Mouse (Mus musculus) E14TG2a.4 (cell line): ENCODE measurements around the gene Drosha.
"Not testable (repeated sequence)": the region's sequence is repeated elsewhere in the genome, so short reads cannot be mapped to it uniquely, and the experiment has no call there.

Experiments used
- H3K27me3 ChIP-seq: 2 replicates; pipeline ENCODE4 v1.6.1; 2014; ENCODE audit warnings: low read length, control low read depth; ENCODE audit not compliant: insufficient read depth
- H3K36me3 ChIP-seq: 2 replicates; pipeline ENCODE4 v1.6.1; 2014; ENCODE audit warnings: low read length, control low read depth; ENCODE audit not compliant: insufficient read depth
- H3K4me1 ChIP-seq: replicated peaks from 2 replicates; pipeline ENCODE4 v1.6.1; 2014; ENCODE audit warnings: low read depth, low read length, control low read depth
- H3K4me3 ChIP-seq: replicated peaks from 2 replicates; pipeline ENCODE4 v1.5.1; 2014; ENCODE audit warnings: mild to moderate bottlenecking, low read length
- H3K9me3 ChIP-seq: 2 replicates; pipeline ENCODE4 v1.6.1; 2014; ENCODE audit warnings: low read length, control low read depth
- CTCF ChIP-seq: conservative IDR thresholded peaks from 2 replicates; pipeline ENCODE4 v1.5.1; 2014; ENCODE audit warnings: low read length
- NANOG ChIP-seq: IDR thresholded peaks from 2 replicates; pipeline ENCODE4 v1.6.1; 2014; ENCODE audit warnings: borderline replicate concordance, low read length, mixed read lengths
- POU5F1 ChIP-seq: IDR thresholded peaks from 2 replicates; pipeline ENCODE4 v1.6.1; 2014; ENCODE audit warnings: low read length, borderline replicate concordance

The Drosha gene

DNA sequence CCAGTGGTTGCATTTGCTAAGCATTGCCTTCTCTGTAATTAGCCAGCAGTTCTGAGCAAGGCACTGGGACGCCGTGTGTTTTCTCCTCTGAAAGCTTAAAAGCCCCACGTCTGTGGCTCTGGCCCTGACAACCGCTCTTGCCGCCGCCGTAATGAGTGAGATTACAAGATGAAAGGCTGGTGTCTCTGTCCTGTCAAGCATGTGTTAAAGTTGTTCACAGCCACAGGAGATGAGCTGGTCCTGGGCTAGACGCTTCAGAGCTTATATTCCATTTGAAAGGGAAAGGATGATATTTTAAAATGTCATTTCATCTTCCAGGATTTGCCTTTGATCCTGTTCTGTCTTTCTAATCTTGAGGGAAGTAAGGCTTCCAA is 76.6 kb downstream of the Drosha start:
- TF ChIP-seq NANOG (no peak), POU5F1 (no peak), CTCF (no peak)
- H3K36me3 ChIP-seq = peaks cover 86% of the 10 kb centered on the region
- H3K4me3 ChIP-seq = no peak overlapping the region
- peaks cover 46% of the 10 kb centered on the region for H3K4me1 ChIP-seq
- no peaks in the 10 kb centered on the region for H3K27me3 ChIP-seq
- no peaks in the 10 kb centered on the region for H3K9me3 ChIP-seq

DNA sequence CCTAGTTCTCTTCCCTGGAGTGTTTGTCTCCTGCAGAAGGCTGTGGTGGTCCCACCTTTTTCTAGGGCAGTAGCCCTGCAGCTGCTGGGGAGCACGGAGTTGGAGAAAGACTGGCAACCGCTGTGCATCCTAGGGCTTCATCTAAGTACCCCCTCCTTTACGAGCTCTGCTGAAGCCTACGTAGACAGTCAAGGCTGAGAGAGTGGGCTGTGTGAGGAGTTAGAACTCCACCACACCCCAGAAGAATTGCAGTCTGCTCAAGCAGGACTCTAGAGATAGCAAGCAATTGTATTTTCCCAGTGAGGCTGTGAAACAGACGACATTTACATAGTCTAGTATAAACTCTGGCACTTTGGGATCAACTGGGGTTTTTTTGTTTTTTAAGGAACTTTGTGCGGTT is 79.8 kb downstream of the Drosha start:
- Histone ChIP-seq H3K9me3 (no peaks in the 10 kb centered on the region), H3K4me3 (no peak overlapping the region), H3K36me3 (peaks cover 92% of the 10 kb centered on the region), H3K4me1 (peaks cover 25% of the 10 kb centered on the region), H3K27me3 (no peaks in the 10 kb centered on the region)
- TF ChIP-seq NANOG (no peak), POU5F1 (no peak), CTCF (no peak)

DNA sequence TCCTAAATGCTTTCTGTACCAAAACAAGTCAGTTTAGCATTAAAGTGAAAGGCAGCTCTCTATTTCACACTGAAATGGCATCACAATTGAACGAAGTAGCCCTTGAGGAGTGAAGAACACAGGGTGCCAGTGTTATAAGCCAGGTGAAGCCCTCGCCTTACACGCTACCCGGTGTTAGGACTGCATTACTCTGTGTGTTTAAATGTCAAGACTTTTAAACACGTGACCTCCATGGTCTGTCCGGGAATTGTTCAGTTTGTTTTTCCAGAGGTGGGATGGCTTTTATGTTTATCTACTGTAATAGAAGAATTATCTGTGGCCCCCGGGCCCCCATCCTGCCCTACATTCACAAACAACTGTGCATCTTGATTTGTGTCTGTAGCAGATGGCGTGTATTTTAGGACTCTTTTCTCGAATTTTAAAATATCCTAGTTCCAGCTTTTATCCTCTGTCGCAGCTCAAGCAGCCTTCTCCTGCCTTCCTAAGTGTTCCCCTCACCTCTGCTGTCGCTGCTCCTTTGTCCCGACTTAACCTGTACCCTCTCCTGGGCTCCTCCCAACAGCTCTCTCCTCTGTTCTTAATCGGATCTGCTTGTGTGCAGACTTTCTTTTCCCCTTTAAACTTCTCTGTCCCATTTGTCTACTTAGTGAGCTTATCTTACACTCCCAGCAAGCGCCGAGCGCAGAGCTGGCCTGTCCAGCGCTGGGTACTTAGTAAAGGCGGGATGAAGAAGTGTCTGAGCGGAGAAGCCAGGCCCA is 83.5 kb downstream of the Drosha start:
- Histone ChIP-seq H3K4me3 (no peak overlapping the region), H3K27me3 (no peaks in the 10 kb centered on the region), H3K36me3 (peaks cover 89% of the 10 kb centered on the region), H3K9me3 (no peaks in the 10 kb centered on the region), H3K4me1 (peaks cover 20% of the 10 kb centered on the region)
- TF ChIP-seq POU5F1 = no peak
- TF ChIP-seq NANOG = no peak
- no peak for TF ChIP-seq CTCF

DNA sequence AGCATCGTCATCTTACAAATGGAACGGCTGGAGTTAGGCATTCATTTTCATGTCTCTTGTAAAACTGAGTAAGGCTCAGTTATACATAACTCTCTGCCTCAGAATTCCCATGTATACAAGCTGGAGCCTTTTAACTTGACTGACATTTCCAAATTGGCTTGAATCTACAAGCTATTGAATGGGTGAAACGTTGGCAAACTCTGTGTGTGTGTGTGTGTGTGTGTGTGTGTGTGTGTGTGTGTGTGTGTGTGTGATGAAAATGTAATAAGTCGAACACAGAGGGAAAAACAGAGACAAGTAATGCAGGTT is 84.1 kb downstream of the Drosha start:
- peaks cover 20% of the 10 kb centered on the region for H3K4me1 ChIP-seq
- no peaks in the 10 kb centered on the region for H3K9me3 ChIP-seq
- no peaks in the 10 kb centered on the region for H3K27me3 ChIP-seq
- H3K36me3 ChIP-seq = peaks cover 89% of the 10 kb centered on the region
- no peak overlapping the region for H3K4me3 ChIP-seq
- TF ChIP-seq POU5F1 (no peak), CTCF (no peak), NANOG (no peak)

DNA sequence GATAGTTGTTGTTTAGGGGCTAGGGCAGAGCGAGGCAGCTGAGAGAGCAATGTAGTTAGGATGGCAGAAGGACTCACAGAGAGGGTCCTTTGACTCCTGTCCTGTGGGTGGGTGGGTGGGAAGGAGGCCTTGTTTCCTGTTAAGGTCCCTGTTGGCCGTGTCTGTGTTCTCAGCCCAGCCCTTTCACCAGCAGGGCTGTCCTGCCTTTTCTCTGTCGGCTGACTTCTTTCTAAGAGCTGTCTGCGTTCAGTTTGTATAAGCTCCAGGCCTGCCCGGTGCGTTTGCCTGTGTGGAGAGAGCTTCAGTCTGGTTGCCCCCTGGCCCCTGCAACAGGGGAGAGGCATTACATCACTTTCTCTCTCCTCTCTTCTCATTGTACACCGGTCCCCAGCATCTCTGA is 84.6 kb downstream of the Drosha start:
- Histone ChIP-seq H3K36me3 (peaks cover 89% of the 10 kb centered on the region), H3K4me1 (peaks cover 25% of the 10 kb centered on the region), H3K4me3 (no peak overlapping the region), H3K27me3 (no peaks in the 10 kb centered on the region), H3K9me3 (no peaks in the 10 kb centered on the region)
- TF ChIP-seq POU5F1 (no peak), NANOG (no peak)

DNA sequence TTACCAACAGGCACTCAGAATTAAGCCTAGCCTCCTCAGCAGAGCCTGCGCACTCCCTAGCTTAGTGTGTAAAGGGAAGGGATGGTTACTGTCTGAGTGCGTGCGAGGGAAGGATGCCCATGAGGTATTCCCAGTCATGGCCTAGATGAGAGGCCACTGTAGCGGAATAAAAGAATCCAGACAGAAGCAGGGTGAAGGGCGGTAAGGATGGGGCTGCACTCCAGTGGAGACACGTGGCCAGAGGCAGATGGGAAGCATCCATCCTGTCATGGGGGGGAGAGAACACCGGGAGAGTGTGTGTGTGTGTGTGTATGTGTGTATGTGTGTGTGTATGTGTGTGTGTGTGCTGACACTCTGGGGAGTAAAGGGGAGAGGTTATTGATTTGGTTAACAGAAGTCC is 86.5 kb downstream of the Drosha start:
- peaks cover 91% of the 10 kb centered on the region for H3K36me3 ChIP-seq
- no peaks in the 10 kb centered on the region for H3K9me3 ChIP-seq
- peaks cover 38% of the 10 kb centered on the region for H3K4me1 ChIP-seq
- TF ChIP-seq CTCF (no peak), POU5F1 (no peak), NANOG (no peak)
- H3K27me3 ChIP-seq = no peaks in the 10 kb centered on the region
- H3K4me3 ChIP-seq = no peak overlapping the region

DNA sequence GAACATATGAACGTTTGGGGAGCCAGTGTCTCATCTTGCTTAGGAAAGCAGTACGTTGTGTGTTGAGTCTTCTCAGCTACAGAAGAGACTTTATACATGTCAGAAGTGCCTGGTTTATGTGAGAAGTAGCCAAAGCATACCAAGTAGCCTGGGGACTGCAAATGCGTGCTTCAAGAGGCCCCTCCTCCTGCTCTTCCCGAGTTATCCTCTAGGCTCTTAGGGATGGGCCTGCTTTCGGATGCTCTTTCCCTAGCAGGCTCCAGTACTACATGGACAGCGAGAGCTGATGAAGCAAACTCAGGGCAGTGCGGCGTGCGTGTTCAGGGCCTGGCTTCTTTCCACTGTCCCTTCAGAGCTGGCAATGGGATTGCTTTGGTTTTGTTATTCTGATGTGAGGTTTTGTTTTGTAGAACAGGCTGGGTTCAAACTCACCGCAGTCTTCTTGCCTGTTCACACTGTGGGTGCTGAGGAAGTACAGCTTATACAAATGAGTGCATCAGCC is 91.8 kb downstream of the Drosha start:
- no peak for TF ChIP-seq NANOG
- no peak for TF ChIP-seq CTCF
- peak; percentile 41; the same call in 1 of the 2 replicates for TF ChIP-seq POU5F1
- Histone ChIP-seq H3K9me3 (no peaks in the 10 kb centered on the region), H3K27me3 (no peaks in the 10 kb centered on the region), H3K4me1 (peaks cover 56% of the 10 kb centered on the region), H3K36me3 (peaks cover 94% of the 10 kb centered on the region), H3K4me3 (no peak overlapping the region)

DNA sequence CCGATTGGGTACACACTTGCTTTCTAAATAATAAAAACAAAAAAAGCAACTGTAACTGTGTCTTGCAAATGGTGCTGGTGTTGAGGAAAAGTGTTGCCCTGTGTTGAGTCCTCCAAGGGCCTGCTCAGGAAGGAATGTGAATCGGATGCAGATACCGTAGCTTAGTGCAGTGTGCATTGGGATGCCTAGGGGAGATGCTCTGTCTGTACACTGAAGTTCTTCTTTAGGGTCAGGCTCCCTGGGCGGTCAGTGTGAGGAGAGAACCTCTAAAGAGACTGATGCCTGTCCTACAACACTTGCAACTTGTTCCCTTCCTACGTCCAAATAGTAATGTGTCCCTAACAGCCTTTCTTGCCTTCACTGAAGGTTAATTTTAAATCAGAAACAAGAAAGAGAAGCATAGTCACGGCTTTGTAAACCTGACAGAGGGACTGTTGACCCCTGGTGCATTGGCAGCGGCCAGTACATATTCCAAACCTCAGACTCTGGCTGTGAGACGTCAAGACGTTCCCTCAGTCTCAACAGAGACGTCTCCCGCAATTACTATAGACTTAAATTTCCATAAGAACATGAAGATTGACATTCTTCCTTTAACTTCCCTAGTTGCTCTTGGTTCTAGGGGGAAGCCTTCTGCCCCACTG is 94.8 kb downstream of the Drosha start:
- Histone ChIP-seq H3K36me3 (peaks cover 97% of the 10 kb centered on the region), H3K4me3 (0 out of 2 replicates have a peak overlapping the region, but pooled peaks have one; percentile 10)
- H3K9me3 ChIP-seq = not testable (repeated sequence)

More for the DNA sequence above, 94.8 kb downstream of the Drosha start:
- not testable (repeated sequence) for H3K27me3 ChIP-seq
- H3K4me1 ChIP-seq = peaks cover 43% of the 10 kb centered on the region
